Mouse (Mus musculus): Measurements from ENCODE around the gene Chrnb2. TPM values are rescaled to one million over a fixed set of nuclear protein-coding genes. Genes with fewer than 3 reads are reported as not detected.
A peak's percentile ranks its signal among the peaks of the same experiment; 100 is the strongest.

Gene Chrnb2
- polyA plus RNA-seq, 1 experiment, result 0.42 TPM

DNA sequence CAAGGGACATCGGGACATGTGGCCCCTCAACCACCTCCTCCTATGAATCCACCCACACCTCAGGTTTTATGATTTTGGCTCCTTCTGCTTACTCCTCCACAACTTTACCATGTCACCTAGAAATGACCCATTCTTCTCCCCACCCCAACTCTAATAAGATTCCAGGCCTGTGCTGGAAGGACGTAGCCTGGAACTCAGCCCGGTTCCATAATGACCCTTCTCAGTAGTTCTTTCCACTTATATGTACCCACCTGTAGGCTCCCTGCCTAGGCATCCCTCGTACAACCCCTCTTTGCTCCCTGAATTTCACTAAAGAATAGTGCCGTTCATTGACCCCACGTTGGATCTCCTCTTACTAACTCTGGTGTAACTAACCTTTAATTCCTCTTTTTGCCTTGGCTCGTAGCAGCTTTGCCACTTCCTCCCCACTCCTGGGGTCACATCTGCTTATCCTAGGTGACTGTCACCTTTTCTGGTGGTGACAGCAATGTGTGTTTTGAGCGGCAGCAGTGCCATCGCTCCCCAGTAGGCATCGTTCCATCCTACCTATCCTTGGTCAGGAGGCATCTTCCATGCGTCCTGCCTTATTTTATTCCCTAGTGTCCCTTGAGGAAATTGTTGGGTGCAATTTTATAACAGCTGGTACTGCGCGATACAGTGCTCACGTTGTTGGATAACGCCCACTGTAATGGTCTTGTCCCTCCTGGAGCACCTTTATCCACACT lies 10.0 kb upstream of the Chrnb2 start:
- Histone ChIP-seq H3ac (ENCODE audit: control insufficient read depth, insufficient read length) (peak overlapping the region; percentile 73), H3K79me2 (ENCODE audit: control insufficient read depth, insufficient read depth) (peaks cover 33% of the 10 kb centered on the region), H3K36me3 (ENCODE audit: control insufficient read depth, insufficient read depth) (peaks cover 32% of the 10 kb centered on the region), H3K27me3 (ENCODE audit: control insufficient read depth, insufficient read depth, insufficient read length) (no peaks in the 10 kb centered on the region), H3K4me3 (peak overlapping the region; percentile 65), H3K4me2 (ENCODE audit: low read depth) (peak overlapping the region; percentile 98)
- no peak for TF ChIP-seq E2F4 (IDR thresholded peaks at IDR 0.05; ENCODE audit: insufficient read depth)
- TF ChIP-seq SRF (IDR thresholded peaks at IDR 0.05; ENCODE audit: control insufficient read depth, insufficient read length, low read depth), result no peak
- no peak for TF ChIP-seq TCF12 (IDR thresholded peaks at IDR 0.05; ENCODE audit: insufficient read depth, poor library complexity, severe bottlenecking)
- no peak for TF ChIP-seq POLR2AphosphoS2 (IDR thresholded peaks at IDR 0.05; ENCODE audit: insufficient read length, low read depth)
- TF ChIP-seq POLR2A (IDR thresholded peaks at IDR 0.05; ENCODE audit: insufficient read length, low read depth), result no peak
- TF ChIP-seq MYOG (IDR thresholded peaks at IDR 0.05; ENCODE audit: control insufficient read depth in 1 of 3, insufficient read depth in 1 of 3, insufficient read length in 2 of 3, low read depth in 2 of 3), result no peak
- no peak for TF ChIP-seq MAX (IDR thresholded peaks at IDR 0.05; ENCODE audit: low read depth)

DNA sequence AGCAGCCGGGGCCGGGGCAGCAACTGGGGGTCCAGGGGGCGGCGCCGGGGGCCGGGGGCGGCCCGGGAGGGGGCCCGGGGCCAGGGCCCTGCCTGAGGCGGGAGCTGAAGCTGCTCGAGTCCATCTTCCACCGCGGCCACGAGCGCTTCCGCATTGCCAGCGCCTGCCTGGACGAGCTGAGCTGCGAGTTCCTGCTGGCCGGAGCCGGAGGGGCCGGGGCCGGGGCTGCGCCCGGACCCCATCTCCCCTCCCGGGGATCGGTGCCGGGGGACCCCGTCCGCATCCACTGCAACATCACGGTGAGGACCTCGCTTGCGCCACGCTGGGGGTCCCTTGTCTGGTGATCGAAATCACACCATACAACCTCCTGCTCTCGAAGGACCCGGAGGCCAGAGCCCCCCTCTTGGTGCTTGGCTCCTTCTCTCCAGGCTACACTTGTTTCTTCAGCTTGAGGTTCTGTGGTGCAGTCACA lies 9.3 kb upstream of the Chrnb2 start:
- H3ac ChIP-seq (ENCODE audit: control insufficient read depth, insufficient read length), result peak overlapping the region; percentile 73
- peak overlapping the region; percentile 65 for H3K4me3 ChIP-seq
- TF ChIP-seq TCF12 (IDR thresholded peaks at IDR 0.05; ENCODE audit: insufficient read depth, poor library complexity, severe bottlenecking) (no peak), POLR2A (IDR thresholded peaks at IDR 0.05; ENCODE audit: insufficient read length, low read depth) (no peak), E2F4 (IDR thresholded peaks at IDR 0.05; ENCODE audit: insufficient read depth) (no peak), REST (IDR thresholded peaks at IDR 0.05; ENCODE audit: insufficient read depth, insufficient read length) (no peak), POLR2AphosphoS2 (IDR thresholded peaks at IDR 0.05; ENCODE audit: insufficient read length, low read depth) (no peak), SRF (IDR thresholded peaks at IDR 0.05; ENCODE audit: control insufficient read depth, insufficient read length, low read depth) (no peak), MAX (IDR thresholded peaks at IDR 0.05; ENCODE audit: low read depth) (no peak), MYOD1 (IDR thresholded peaks at IDR 0.05; ENCODE audit: control insufficient read depth in 1 of 3, insufficient read length in 2 of 3, low read depth in 2 of 3) (no peak), USF1 (IDR thresholded peaks at IDR 0.05; ENCODE audit: low read depth) (no peak), CEBPB (IDR thresholded peaks at IDR 0.05; ENCODE audit: insufficient read depth, poor library complexity, severe bottlenecking) (no peak), MYOG (IDR thresholded peaks at IDR 0.05; ENCODE audit: control insufficient read depth in 1 of 3, insufficient read depth in 1 of 3, insufficient read length in 2 of 3, low read depth in 2 of 3) (no peak), TCF3 (IDR thresholded peaks at IDR 0.05; ENCODE audit: insufficient read length, low read depth) (no peak)
- H3K36me3 ChIP-seq (ENCODE audit: control insufficient read depth, insufficient read depth), result peaks cover 26% of the 10 kb centered on the region
- peak overlapping the region; percentile 98 for H3K4me2 ChIP-seq (ENCODE audit: low read depth)
- peaks cover 33% of the 10 kb centered on the region for H3K79me2 ChIP-seq (ENCODE audit: control insufficient read depth, insufficient read depth)
- H3K27me3 ChIP-seq (ENCODE audit: control insufficient read depth, insufficient read depth, insufficient read length), result no peaks in the 10 kb centered on the region

DNA sequence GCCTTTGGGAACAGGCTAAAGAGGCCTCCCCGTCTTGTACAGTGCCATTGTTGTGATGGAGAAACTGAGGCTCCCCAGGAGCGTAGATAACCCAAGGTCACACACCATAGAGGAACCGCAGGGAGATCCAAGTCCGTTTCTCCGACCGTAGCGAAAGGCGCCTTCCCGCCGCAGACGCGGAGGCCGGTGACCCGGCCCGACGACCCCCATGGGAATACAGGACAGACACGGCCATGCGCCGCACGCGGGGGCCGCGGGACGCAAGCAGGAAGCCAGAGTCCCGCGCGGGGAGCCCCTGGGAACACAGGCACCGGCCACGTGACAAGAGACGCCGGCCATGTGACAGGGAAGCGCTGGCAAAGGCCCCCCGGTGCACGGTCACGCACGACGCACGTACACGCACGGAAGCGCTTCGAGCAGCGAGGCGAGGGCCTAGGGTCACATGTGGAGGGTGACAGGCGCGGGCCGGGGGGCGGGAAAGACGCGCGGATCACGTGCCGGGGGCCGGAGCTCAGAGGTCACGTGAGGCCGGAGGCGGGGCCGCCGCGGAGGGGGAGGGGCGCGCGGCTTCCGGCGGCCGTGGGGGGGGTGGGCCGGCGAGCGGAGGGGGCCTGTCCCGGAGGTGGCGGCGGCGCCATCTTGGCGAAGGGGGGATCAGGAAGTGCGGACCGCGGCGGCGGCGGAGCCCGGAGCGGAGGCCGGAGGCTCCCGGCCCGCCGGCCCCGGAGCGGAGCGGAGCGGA lies 8.7 kb upstream of the Chrnb2 start, which contains the start of gene Ube2q1:
Gene Ube2q1, plus strand, starts transcription at position 649 of the 742 bp plus-strand sequence.
- H3K27me3 ChIP-seq (ENCODE audit: control insufficient read depth, insufficient read depth, insufficient read length), result no peaks in the 10 kb centered on the region
- peak within 1 kb of the TSS; percentile 73 for H3ac ChIP-seq (ENCODE audit: control insufficient read depth, insufficient read length)
- peak in 2 of 3 experiments; percentile 44 to 56 for TF ChIP-seq MYOG (IDR thresholded peaks at IDR 0.05; ENCODE audit: control insufficient read depth in 1 of 3, insufficient read depth in 1 of 3, insufficient read length in 2 of 3, low read depth in 2 of 3)
- peak in 2 of 3 experiments; percentile 20 to 46 for TF ChIP-seq MYOD1 (IDR thresholded peaks at IDR 0.05; ENCODE audit: control insufficient read depth in 1 of 3, insufficient read length in 2 of 3, low read depth in 2 of 3)
- TF ChIP-seq POLR2AphosphoS2 (IDR thresholded peaks at IDR 0.05; ENCODE audit: insufficient read length, low read depth), result peak; percentile 69
- TF ChIP-seq REST (IDR thresholded peaks at IDR 0.05; ENCODE audit: insufficient read depth, insufficient read length), result peak; percentile 7
- no peak for TF ChIP-seq TCF3 (IDR thresholded peaks at IDR 0.05; ENCODE audit: insufficient read length, low read depth)
- TF ChIP-seq CEBPB (IDR thresholded peaks at IDR 0.05; ENCODE audit: insufficient read depth, poor library complexity, severe bottlenecking), result no peak
- peak; percentile 78 for TF ChIP-seq POLR2A (IDR thresholded peaks at IDR 0.05; ENCODE audit: insufficient read length, low read depth)
- TF ChIP-seq MAX (IDR thresholded peaks at IDR 0.05; ENCODE audit: low read depth), result peak; percentile 92
- peak; percentile 88 for TF ChIP-seq USF1 (IDR thresholded peaks at IDR 0.05; ENCODE audit: low read depth)
- no peak for TF ChIP-seq TCF12 (IDR thresholded peaks at IDR 0.05; ENCODE audit: insufficient read depth, poor library complexity, severe bottlenecking)
- no peak for TF ChIP-seq SRF (IDR thresholded peaks at IDR 0.05; ENCODE audit: control insufficient read depth, insufficient read length, low read depth)
- no peak for TF ChIP-seq E2F4 (IDR thresholded peaks at IDR 0.05; ENCODE audit: insufficient read depth)
- peak within 1 kb of the TSS; percentile 98 for H3K4me2 ChIP-seq (ENCODE audit: low read depth)
- peak within 1 kb of the TSS; percentile 65 for H3K4me3 ChIP-seq
- H3K79me2 ChIP-seq (ENCODE audit: control insufficient read depth, insufficient read depth), result peaks cover 33% of the 10 kb centered on the region
- peaks cover 20% of the 10 kb centered on the region for H3K36me3 ChIP-seq (ENCODE audit: control insufficient read depth, insufficient read depth)

DNA sequence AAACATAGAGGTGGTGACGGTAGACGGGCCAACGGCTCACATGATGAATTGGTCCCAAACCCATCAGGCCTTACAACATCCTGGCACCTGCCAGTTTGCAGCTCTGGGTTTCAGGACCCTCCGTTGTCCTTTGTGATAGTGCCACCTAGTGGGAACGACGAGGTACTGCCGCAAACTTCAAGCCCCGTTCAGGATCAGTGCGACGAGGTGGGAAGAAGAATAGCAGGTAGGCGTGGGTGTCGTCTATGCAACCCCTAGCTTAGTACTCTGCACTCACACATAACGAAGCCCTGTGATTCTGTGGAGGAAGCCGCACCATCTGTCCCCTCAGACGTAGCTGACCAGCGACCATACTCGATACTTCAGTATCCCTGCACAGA lies 8.1 kb upstream of the Chrnb2 start:
- H3K36me3 ChIP-seq (ENCODE audit: control insufficient read depth, insufficient read depth), result peaks cover 14% of the 10 kb centered on the region
- no peaks in the 10 kb centered on the region for H3K27me3 ChIP-seq (ENCODE audit: control insufficient read depth, insufficient read depth, insufficient read length)
- peak overlapping the region; percentile 95 for H3K4me2 ChIP-seq (ENCODE audit: low read depth)
- peak overlapping the region; percentile 65 for H3K4me3 ChIP-seq
- TF ChIP-seq POLR2A (IDR thresholded peaks at IDR 0.05; ENCODE audit: insufficient read length, low read depth), result peak; percentile 7
- TF ChIP-seq E2F4 (IDR thresholded peaks at IDR 0.05; ENCODE audit: insufficient read depth), result no peak
- H3ac ChIP-seq (ENCODE audit: control insufficient read depth, insufficient read length), result peak overlapping the region; percentile 73
- H3K79me2 ChIP-seq (ENCODE audit: control insufficient read depth, insufficient read depth), result peaks cover 33% of the 10 kb centered on the region
